Mouse (Mus musculus) neural tube, embryonic 11.5 days (tissue): ENCODE results near the gene Aldh1l1. TPM values are rescaled to one million over a fixed set of nuclear protein-coding genes. Genes with fewer than 3 reads are reported as not detected.

Source experiments
- ATAC-seq: fragments of 200-750 bp; cut with Nextera tagmentation; 2 replicates; pipeline ENCODE4 v1.8.0; 2017; ENCODE audit warnings: moderate number of reproducible peaks, mild to moderate bottlenecking, moderate TSS enrichment, moderate library complexity; ENCODE audit not compliant: insufficient read depth, low FRiP score, low TSS enrichment
- DNase-seq: peaks from one replicate; pipeline ENCODE4 v3.0.0-alpha.2; 2015; ENCODE audit warnings: low spot score
- H3K27ac ChIP-seq: fragments of 300-500 bp; sonication (generic); 2 replicates; pipeline ENCODE4 v1.5.1; 2014; ENCODE audit warnings: low read depth, mild to moderate bottlenecking, low read length
- H3K27me3 ChIP-seq: fragments of 300-500 bp; sonication (generic); 2 replicates; pipeline ENCODE4 v1.6.1; 2014; ENCODE audit warnings: mild to moderate bottlenecking, low read length, mixed read lengths; ENCODE audit not compliant: control insufficient read depth, insufficient read depth
- H3K36me3 ChIP-seq: fragments of 300-500 bp; sonication (generic); 2 replicates; pipeline ENCODE4 v1.6.1; 2014; ENCODE audit warnings: mild to moderate bottlenecking, low read length, moderate library complexity, mixed read lengths; ENCODE audit not compliant: control insufficient read depth, insufficient read depth
- H3K4me1 ChIP-seq: fragments of 300-500 bp; sonication (generic); 2 replicates; pipeline ENCODE4 v1.6.1; 2014; ENCODE audit warnings: low read length, mixed read lengths; ENCODE audit not compliant: control insufficient read depth, insufficient read depth
- H3K4me2 ChIP-seq: fragments of 300-500 bp; sonication (generic); 2 replicates; pipeline ENCODE4 v1.6.1; 2014; ENCODE audit warnings: low read depth, mild to moderate bottlenecking, moderate library complexity
- H3K4me3 ChIP-seq: fragments of 300-500 bp; sonication (generic); 2 replicates; pipeline ENCODE4 v1.5.1; 2014; ENCODE audit warnings: low read depth, low read length
- H3K9ac ChIP-seq: fragments of 300-500 bp; sonication (generic); 2 replicates; pipeline ENCODE4 v1.6.1; 2014; ENCODE audit warnings: mild to moderate bottlenecking, low read length
- H3K9me3 ChIP-seq: fragments of 300-500 bp; sonication (generic); 2 replicates; pipeline ENCODE4 v1.6.1; 2016; ENCODE audit warnings: low read length; ENCODE audit not compliant: control insufficient read depth
- WGBS: fragments of 180-500 bp; shearing (Covaris S2); extraction: QIAGEN DNeasy Blood & Tissue Kit; methylation state at CpG from one replicate; pipeline ENCODE4 v1.1.7; 2014; 5-methylcytosine and 5-hydroxymethylcytosine counted together
- polyA plus RNA-seq: library from polyadenylated mRNA; unstranded; fragments of >200 nt; fragmentation: Nextera tagmentation; extraction: Ambion mirVana; gene quantifications from 2 replicates; pipeline ENCODE4 v1.2.1, GENCODE M21; 2014

The Aldh1l1 gene
- polyA plus RNA-seq, 1 experiment from 2014 or later: 0.97 TPM

DNA sequence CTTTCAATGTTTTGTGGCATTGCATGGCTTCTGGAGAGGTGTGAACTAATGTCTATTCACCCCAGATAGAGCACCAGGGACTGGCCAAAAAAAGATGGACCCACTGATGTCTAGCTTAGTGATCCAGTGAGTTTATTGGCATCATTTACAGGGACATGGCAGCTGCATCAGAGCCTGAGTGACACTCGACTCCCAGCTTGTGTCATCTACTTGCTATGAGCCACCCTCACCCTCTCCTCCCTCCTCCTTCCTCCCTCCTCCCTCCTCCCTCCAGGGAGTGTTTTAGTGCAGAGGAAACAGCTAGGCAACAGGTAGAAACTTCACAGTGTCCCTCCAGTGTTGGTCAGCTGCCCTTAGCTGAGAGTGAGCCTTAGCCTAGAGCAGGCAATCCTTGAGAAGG is 108.7 kb downstream of the Aldh1l1 start:
- Histone ChIP-seq H3K36me3 (no peaks in the 10 kb centered on the region), H3K4me1 (no peaks in the 10 kb centered on the region), H3K27me3 (no peaks in the 10 kb centered on the region), H3K9ac (no peak overlapping the region), H3K27ac (no peak overlapping the region), H3K9me3 (no peaks in the 10 kb centered on the region), H3K4me3 (no peak overlapping the region), H3K4me2 (no peak overlapping the region)
- ATAC-seq: no peak
- 60% methylated on average over 1 of the region's 1 CpGs for WGBS
- no peak for DNase-seq

DNA sequence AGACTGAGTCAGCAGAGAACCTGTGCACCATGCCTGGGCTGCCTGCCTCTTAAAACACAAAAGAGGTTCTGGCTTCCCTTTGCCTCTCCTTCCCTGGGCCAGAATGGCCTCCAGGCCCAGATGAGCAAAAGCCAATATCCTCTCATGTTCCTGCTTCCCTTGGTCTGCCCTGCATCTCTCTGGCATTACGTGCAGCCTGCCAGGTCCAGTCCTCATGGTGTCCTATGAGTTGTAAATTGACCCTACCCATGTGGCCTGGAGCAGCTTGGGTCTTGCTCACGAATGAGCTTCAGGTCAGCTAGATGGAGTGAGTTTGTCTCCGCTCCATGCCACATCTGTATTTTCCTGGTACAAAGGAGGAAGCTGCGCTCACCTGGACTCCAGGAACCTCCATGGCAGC is 110.8 kb downstream of the Aldh1l1 start:
- no peak overlapping the region for H3K27ac ChIP-seq
- no peak overlapping the region for H3K9ac ChIP-seq
- H3K4me2 ChIP-seq: no peak overlapping the region
- DNase-seq: no peak
- no peaks in the 10 kb centered on the region for H3K9me3 ChIP-seq
- H3K4me3 ChIP-seq: no peak overlapping the region
- no peaks in the 10 kb centered on the region for H3K36me3 ChIP-seq
- 78% methylated on average over 4 of the region's 4 CpGs for WGBS
- no peaks in the 10 kb centered on the region for H3K4me1 ChIP-seq
- no peak for ATAC-seq
- no peaks in the 10 kb centered on the region for H3K27me3 ChIP-seq

GRCm38 (mm10) chr6:90597592-90597991 is 111.4 kb downstream of the Aldh1l1 start:
- no peak overlapping the region for H3K27ac ChIP-seq
- no peak for DNase-seq
- no peak overlapping the region for H3K4me2 ChIP-seq
- WGBS: 90% methylated on average over 2 of the region's 2 CpGs
- H3K9ac ChIP-seq: no peak overlapping the region
- H3K4me3 ChIP-seq: no peak overlapping the region
- H3K36me3 ChIP-seq: no peaks in the 10 kb centered on the region
- no peaks in the 10 kb centered on the region for H3K4me1 ChIP-seq
- no peaks in the 10 kb centered on the region for H3K9me3 ChIP-seq
- no peak for ATAC-seq
- H3K27me3 ChIP-seq: no peaks in the 10 kb centered on the region

DNA sequence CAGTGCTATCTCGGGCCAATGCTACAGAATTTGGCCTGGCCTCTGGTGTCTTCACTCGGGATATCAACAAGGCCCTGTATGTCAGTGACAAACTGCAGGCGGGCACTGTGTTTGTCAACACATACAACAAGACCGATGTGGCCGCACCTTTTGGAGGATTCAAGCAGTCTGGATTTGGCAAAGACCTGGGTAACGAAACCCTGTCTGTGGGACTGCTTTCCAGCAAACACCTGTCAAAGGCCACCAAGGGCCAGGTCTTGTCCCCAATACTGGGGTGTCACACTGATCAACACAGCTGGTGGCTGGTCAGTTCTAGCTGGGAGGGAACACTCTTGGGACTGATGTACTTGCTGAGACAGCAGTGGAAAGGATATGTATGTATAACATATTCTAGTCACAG is 112.0 kb downstream of the Aldh1l1 start:
- Histone ChIP-seq H3K4me1 (no peaks in the 10 kb centered on the region), H3K9me3 (no peaks in the 10 kb centered on the region), H3K4me3 (no peak overlapping the region), H3K36me3 (no peaks in the 10 kb centered on the region), H3K27me3 (no peaks in the 10 kb centered on the region), H3K27ac (no peak overlapping the region), H3K9ac (no peak overlapping the region), H3K4me2 (no peak overlapping the region)
- ATAC-seq: no peak
- WGBS: 89% methylated on average over 6 of the region's 6 CpGs
- DNase-seq: no peak

DNA sequence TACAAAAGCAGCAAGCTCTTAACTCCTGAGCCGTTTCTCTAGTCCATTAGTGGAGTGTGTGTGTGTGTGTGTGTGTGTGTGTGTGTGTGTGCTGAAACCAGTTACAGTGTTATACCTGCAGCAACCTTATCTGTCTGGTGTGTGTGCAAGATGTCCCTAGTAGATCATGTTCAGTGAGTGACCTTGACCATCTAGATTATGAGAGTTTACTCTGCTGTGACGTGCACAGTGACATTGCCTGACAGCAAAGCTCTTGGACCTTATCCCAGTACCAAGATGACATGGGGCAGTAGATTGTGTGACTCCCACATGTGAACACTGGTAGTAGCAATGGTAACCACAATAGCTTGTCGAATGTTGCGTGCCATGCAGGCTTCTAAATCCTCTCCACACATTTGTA is 114.1 kb downstream of the Aldh1l1 start:
- DNase-seq (no peak), ATAC-seq (no peak)
- H3K4me2 ChIP-seq: no peak overlapping the region
- H3K36me3 ChIP-seq: no peaks in the 10 kb centered on the region
- H3K27me3 ChIP-seq: no peaks in the 10 kb centered on the region
- 84% methylated on average over 4 of the region's 4 CpGs for WGBS
- no peak overlapping the region for H3K4me3 ChIP-seq
- H3K4me1 ChIP-seq: no peaks in the 10 kb centered on the region
- no peak overlapping the region for H3K9ac ChIP-seq
- H3K27ac ChIP-seq: no peak overlapping the region
- no peaks in the 10 kb centered on the region for H3K9me3 ChIP-seq

DNA sequence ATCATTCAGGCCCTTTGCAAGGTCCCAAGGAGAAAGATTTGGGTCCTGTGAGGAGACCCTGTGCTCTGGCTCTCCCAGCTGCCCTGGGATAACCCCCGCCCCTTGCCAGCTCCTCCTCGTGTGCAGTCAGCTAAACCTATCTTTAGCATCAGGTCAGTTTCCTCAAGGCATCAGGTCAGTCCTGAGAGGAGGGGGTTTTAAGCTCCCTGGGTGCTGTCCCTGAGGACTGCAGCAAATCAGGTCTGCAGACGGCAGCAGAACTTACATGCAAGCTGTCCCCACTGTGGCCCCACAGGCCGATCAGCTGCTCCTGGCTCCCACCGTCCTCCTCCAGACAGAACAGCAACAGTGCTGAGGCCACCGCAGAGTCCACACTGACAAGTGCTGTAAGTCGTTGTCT is 115.5 kb downstream of the Aldh1l1 start:
- no peak for DNase-seq
- WGBS: 69% methylated on average over 7 of the region's 7 CpGs

DNA sequence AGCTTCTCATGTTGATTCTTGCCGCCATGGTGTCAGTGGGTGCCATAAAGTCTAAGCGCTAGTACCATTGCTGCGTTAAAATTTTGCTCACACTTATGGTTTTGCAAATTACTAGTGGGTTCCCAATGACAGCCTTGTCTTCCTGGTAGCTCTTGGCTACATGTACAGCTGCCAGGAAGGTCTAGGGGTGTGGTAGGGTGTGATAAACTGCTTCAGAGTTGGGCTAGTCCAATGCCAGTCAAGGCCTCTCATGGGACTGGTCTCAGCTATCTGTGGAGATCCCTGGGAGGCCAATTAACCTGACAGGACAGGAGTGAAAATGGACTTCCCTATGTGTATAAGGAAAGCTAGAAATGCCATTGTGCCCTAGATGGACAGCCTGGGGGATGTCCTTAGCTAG is 116.1 kb downstream of the Aldh1l1 start:
- Histone ChIP-seq H3K27me3 (no peaks in the 10 kb centered on the region), H3K36me3 (no peaks in the 10 kb centered on the region), H3K4me3 (no peak overlapping the region), H3K9ac (no peak overlapping the region), H3K27ac (no peak overlapping the region), H3K9me3 (no peaks in the 10 kb centered on the region), H3K4me1 (no peaks in the 10 kb centered on the region), H3K4me2 (no peak overlapping the region)
- 89% methylated on average over 3 of the region's 3 CpGs for WGBS
- DNase-seq (no peak), ATAC-seq (no peak)

More for the DNA sequence above, 115.5 kb downstream of the Aldh1l1 start:
- Histone ChIP-seq H3K36me3 (no peaks in the 10 kb centered on the region), H3K4me2 (no peak overlapping the region), H3K9me3 (no peaks in the 10 kb centered on the region), H3K4me1 (no peaks in the 10 kb centered on the region), H3K27me3 (no peaks in the 10 kb centered on the region), H3K27ac (no peak overlapping the region), H3K9ac (no peak overlapping the region), H3K4me3 (no peak overlapping the region)
- no peak for ATAC-seq

DNA sequence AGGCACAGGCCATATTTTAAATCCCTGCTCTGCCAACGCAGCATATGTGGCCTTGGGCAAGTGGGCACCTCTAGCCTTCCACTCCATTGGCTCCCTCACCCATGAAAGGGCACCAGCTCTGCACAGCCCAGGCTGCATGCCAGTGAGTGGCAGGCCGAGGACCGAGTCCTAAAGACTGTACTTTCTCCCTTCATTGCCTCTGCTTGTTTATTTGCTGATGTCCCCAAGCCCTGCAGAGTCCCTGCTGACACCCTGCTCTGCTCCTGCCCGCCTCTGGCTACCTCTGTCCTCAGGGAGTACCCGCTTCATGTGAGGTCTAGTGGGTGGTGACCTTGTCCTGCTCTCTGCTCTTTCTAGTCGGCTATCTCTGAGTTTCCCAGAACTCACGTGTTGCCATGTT is 116.9 kb downstream of the Aldh1l1 start:
- Histone ChIP-seq H3K9ac (no peak overlapping the region), H3K27ac (no peak overlapping the region), H3K27me3 (no peaks in the 10 kb centered on the region), H3K9me3 (no peaks in the 10 kb centered on the region), H3K4me1 (no peaks in the 10 kb centered on the region), H3K4me3 (no peak overlapping the region), H3K4me2 (no peak overlapping the region), H3K36me3 (no peaks in the 10 kb centered on the region)
- DNase-seq: no peak
- no peak for ATAC-seq
- WGBS: 71% methylated on average over 7 of the region's 7 CpGs

DNA sequence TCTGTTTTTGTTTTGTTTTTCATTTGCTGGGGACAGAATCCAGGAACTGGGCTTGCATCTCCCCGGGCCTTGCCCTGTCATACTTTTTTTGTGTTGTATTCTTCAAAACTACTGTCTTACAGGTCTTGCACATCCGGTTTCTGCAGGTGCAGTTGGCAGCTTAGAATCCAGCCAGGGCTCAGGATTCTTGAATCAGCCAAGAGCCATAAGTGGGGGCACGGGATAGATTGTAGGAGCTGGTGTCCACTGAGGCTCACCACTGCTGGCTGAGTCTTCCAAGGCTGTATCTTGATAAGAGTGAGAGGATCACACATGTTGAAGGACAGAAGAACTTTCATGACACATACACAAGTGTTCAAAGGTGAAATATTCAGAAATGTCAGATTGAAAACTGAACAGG is 117.9 kb downstream of the Aldh1l1 start:
- ATAC-seq (no peak; the same call in 1 of the 2 replicates), DNase-seq (no peak)
- Histone ChIP-seq H3K4me3 (peak overlapping the region; percentile 40; the same call in 1 of the 2 replicates), H3K9me3 (no peaks in the 10 kb centered on the region), H3K36me3 (no peaks in the 10 kb centered on the region), H3K9ac (no peak overlapping the region), H3K27me3 (no peaks in the 10 kb centered on the region), H3K27ac (no peak overlapping the region), H3K4me2 (peak overlapping the region; percentile 85), H3K4me1 (no peaks in the 10 kb centered on the region)
- WGBS: 66% methylated on average over 3 of the region's 3 CpGs
